Mouse (Mus musculus): ENCODE data around the gene Gm5105.
A peak's percentile ranks its signal among the peaks of the same experiment; 100 is the strongest.

Gene Gm5105

GRCm38 (mm10) chr3:138022651-138023050 lies 44.5 kb downstream of the Gm5105 start:
- no peak for DNase-seq

GRCm38 (mm10) chr3:138022003-138022402 lies 45.2 kb downstream of the Gm5105 start:
- no peak for DNase-seq

- DNase-seq, result peak in 1 of 2 experiments; percentile 22
Observed at GRCm38 (mm10) chr3:138016810-138017209, 50.4 kb downstream of the Gm5105 start.

GRCm38 (mm10) chr3:138014725-138015124 lies 52.5 kb downstream of the Gm5105 start:
- DNase-seq, result no peak

GRCm38 (mm10) chr3:138012351-138012750 lies 54.8 kb downstream of the Gm5105 start:
- DNase-seq, result no peak

GRCm38 (mm10) chr3:138008152-138008551 lies 59.0 kb downstream of the Gm5105 start:
- no peak for DNase-seq

GRCm38 (mm10) chr3:138006896-138007295 lies 60.3 kb downstream of the Gm5105 start:
- DNase-seq, result no peak

GRCm38 (mm10) chr3:138003264-138003663 lies 63.9 kb downstream of the Gm5105 start:
- DNase-seq, result no peak

GRCm38 (mm10) chr3:138002545-138002944 lies 64.6 kb downstream of the Gm5105 start:
- no peak for DNase-seq

- DNase-seq, result no peak
Observed at GRCm38 (mm10) chr3:138001865-138002264, 65.3 kb downstream of the Gm5105 start.

- DNase-seq, result no peak
Observed at GRCm38 (mm10) chr3:138000724-138001069, 66.5 kb downstream of the Gm5105 start.

- DNase-seq, result no peak
Observed at GRCm38 (mm10) chr3:138000062-138000723, 67.0 kb downstream of the Gm5105 start.

- no peak for DNase-seq
Observed at GRCm38 (mm10) chr3:137999224-137999790, 67.9 kb downstream of the Gm5105 start.
